Mouse (Mus musculus) gastrocnemius, adult 8-10 months (tissue): ENCODE measurements around the gene Nde1. TPM values are rescaled to one million over a fixed set of nuclear protein-coding genes. Genes with fewer than 3 reads are reported as not detected.
A peak's percentile ranks its signal among the peaks of the same experiment; 100 is the strongest.
"Not testable (repeated sequence)": the region's sequence is repeated elsewhere in the genome, so short reads cannot be mapped to it uniquely, and the experiment has no call there.

Experiments used
- DNase-seq, 2 experiments: peaks; one replicate each; pipeline ENCODE4 v3.0.0; 2022; ENCODE audit warnings: low spot score in 2 of 2
- total RNA-seq, 4 experiments: library from RNA; stranded (reverse); gene quantifications; 2 replicates each; pipeline ENCODE4 v1.2.4; 2022

Gene Nde1
- total RNA-seq, result 10 to 100 TPM; 27.2 to 32.5 (median 28.7) TPM

DNA sequence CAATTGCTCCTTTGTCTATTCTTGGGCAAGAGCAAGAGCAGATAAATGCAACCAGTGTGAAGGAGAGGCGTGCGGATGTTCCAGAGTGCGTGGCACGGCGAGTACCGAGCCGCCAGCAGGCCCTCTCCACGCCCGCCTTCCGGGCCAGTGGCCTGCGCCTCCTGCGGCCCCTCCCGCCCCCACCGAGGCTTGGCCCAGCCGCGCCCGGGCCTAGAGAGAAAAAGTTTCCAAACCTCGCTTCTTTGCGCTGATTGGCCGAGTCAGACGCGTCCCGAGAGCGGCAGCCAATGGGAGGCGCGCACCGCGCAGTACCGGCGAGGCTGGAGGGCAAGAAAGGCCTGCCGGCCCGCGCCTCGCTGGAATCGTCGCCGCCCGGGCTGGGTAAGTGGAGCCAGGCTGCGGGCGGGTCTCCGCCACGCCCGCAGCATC lies at the start of gene Nde1, which contains the start of gene Marf1:
Nde1 (plus strand) TSS at position 288 of the 429 bp plus-strand sequence.
Marf1 (minus strand) TSS at position 364 of the 429 bp plus-strand sequence.
- DNase-seq, result peak; percentile 82 to 90

DNA sequence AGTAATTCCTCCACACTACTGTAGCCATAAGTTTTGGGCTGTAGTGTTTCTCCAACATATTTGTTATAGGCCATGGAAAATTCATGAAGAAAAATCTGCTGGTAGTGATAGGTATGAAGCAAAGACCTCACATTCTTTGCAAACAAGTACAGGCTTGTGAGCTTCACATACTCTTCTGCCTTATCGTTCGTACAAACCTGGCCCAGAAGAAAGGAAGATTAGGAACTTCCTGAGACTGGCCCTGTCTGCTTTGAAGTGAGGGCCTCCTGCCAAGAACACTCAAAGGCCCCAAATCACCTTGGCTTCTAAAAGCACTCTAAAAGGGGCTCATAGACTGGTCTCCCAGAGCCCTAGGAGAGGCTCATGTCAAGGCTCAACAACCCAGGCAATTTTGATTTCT lies 45.8 kb upstream of the Nde1 start:
- DNase-seq, result no peak

DNA sequence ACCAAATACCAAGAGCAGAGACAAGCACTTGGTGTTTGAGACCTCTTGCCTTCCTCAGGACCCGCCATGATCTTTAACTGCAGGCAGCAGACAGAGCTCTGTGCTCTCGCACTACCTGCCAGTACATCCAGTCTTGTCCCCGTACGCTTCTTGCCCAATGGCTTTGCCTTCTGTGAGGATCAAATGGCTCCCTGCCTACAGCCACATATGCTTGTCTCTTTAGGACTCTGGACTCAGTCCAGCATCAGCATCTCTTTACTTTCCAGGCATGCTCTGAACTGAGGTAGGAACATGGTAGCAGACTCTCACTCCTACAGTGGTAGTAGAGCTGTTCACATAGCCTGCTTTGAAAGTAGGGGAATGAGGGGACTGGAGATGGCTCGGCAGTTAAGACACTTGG lies 42.1 kb upstream of the Nde1 start:
- no peak for DNase-seq

DNA sequence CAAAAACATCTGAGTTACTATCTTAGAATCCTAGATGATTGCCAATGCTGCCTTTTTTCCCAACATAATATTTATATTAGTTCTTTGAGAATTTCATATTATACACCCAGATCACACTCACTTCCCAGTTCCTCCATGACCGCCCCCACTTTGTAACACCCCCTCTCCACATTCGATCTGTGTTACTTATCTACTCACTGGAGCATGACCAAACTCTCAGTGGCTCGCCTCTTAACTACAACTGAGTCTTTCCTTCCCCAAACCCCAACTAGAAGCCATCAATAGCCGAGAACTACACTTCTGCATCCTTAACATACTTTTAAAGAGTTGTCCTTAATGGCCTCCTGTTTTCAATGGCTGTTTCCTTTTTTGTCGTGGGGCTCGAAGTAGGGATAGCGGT lies 41.5 kb upstream of the Nde1 start:
- no peak for DNase-seq

DNA sequence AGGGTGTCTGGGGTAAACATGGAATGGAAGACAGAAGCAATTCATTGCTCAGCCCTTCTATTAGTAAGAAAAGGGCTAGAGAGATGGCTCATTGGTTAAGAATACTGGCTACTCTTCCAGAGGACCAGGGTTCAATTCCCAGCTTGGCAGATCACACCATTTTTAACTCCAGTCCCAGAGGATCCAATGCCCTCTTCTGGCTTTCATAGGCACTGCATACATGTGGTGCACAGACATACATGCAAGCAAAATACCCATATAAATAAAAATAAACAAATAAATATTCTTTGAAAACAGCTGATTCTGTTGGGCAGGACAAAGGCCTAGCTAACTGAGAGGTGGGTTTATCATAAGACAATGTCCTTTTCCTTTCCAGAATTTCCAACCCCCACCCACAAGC lies 40.5 kb upstream of the Nde1 start:
- no peak for DNase-seq

DNA sequence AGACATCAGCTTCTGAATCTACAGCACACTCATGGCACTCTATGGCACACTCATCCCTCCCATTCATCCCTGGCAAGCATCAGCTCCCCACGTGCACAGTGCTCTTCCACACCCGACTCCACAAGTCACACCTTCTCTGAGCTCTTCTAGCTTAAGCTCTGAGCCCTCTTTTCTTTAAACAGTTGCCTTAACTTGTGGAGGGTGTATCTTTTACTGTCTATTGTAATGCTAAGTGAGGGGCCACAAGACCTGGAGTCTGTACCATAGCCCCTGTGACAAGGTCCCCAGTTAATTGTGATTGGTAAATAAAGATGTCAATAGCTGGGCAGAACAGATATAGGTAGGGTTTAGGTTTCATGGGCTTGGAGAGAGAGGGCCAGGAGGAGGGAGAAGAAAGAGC lies 39.2 kb upstream of the Nde1 start:
- no peak for DNase-seq

DNA sequence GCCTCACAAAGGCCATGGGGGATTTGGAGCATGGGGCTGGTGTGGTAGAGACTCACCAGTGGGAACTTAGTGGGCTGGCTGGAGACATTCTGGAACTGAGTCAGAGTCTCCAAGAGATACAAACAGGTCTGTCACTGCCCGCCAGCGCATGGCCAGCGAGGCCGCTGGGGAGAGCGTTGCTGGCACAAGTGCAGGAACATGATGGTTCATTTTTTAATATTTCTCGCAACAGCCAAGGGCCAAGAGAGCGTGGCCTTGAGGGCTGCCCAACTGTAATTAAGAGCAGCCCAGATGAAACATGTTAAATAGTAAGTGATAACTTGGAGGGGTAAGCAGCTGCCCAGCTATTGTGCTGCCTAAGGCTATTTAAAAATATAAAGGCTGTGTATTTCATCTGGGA lies 38.4 kb upstream of the Nde1 start:
- DNase-seq, result no peak

DNA sequence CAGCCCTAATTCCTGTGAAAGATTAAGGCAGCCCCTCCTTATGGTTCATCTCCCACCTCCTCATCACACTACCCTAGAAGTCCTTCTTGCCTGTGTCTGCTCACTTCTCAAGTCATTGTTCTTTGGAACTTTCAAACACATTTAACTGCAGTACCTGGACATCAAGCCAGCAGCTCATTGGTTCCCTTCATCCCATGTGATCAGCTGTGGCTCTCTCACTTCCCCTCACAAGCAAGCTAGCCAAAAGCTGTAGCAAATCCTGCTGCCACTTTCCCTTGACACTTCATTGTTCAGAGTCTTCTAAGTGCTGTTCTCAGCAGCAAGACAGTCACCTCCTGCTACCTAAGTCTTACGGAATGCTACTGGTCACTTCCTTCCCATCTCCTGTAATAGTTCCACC lies 37.8 kb upstream of the Nde1 start:
- DNase-seq, result no peak

DNA sequence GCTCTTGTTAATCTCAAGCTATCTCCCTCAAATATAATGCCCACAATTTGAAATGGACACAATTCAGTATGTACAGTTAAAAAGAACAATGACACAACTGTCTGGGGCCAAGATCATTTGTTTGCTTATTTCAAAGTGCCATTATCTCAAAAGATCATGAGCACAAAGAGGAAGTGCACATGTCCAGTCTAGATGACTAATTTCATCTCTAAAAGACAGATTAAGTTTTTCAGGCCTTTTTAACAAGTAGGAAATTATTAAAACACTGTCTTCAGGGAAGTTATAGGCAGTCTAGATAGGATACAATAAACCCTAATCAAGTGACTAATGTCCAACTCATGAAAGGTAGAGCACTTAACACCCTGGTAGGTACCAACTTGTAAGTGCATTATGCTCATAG lies 34.1 kb upstream of the Nde1 start:
- DNase-seq, result no peak

DNA sequence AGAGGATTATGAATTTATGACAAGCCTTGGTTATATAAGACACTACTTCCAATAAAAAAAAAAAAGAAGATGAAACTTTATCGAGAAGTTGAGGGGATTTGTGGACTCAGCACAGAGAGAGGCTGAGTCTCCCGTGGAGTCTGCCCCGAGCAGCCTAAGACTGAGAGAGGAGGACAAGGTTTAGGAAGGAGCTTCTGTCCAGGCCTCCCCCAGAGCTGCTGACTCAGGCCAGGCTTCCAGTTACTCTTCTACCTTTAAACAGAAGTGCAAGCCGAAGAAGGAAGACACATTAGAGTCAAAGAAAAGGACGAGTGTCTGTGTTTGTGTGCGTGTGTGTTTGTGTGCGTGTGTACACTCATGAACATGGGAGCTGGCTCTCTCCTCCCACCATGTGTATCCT lies 32.3 kb upstream of the Nde1 start:
- no peak for DNase-seq

DNA sequence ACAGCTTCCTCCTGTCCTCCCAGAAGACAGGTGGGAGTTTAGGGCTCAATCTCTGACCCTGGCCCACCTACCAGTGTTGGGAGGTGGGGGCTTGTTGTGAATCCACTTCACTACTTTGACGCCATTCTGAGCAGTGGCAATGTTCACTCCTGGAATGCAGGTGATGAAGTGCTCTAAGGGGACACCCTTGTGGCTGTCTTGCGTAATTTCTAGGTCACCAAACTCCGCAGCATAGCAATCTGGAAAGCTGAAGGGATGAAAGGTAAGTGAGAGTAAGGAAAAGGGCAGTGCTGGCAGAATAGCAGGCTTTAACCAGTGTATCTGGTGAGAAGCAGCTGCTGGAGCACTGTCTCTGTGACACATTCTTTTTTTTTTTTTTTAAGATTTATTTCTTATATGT lies 31.7 kb upstream of the Nde1 start:
- DNase-seq, result no peak

DNA sequence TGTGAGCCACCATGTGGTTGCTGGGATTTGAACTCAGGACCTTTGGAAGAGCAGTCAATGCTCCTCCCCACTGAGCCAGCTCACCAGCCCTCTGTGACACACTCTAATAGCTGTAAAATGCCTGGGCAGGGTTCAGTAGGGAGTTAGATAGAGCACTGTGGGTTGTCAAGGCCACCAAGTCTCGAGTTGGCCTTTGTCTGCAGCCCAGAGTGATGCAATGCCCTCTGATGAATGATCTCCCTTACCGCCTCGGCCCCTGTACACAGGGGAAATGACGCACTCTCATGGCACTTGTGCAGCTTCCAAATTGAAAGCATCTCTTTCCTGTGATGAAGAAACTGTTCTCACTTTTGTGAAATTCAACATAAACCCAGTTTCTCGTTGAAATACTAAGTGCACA lies 31.2 kb upstream of the Nde1 start:
- no peak for DNase-seq

DNA sequence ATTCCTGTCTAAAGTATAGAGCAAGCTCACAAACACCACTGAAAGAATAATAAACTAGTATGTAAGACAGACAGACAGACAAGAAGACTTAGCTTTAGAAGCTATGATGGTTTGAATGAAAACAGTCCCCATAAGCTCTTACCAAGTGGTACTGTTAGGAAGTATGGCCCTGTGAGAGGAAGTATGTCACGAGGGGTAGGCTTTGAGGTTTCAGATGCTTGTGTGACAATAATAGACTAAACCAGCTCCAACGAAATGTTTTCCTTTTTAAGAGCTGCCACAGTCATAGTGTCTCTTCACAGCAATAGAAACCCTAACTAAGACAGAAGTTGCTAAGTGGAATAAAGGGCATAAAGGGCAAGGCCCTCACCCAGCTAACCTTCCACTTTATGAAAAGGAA lies 28.1 kb upstream of the Nde1 start:
- no peak for DNase-seq

DNA sequence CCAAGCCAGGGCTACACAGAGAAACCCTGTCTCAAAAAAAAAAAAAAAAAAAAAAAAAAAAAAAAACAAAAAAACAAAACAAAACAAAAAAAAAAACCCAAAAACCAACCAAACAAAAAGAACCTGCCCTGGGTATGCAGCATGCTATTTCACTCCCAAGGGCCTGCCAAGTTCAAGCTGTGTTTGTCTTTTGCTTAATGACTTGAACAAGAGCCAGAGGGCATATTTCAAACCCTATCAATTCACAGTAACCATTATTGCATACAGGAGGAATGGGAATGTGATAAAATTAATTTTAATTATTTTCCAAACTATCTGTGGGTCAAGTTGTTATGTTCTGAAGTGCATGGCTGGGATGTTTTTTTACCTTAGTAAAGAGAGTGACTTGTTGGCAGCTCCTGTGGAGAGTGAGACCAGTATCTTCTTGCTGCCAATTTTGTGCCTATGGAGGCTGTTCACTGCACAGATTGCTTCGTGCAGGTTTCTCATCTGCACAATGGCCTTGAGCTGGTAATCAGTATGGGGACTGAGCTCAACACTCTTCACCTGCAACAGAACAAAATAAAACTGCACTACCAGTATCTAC lies 25.0 kb upstream of the Nde1 start:
- no peak for DNase-seq

DNA sequence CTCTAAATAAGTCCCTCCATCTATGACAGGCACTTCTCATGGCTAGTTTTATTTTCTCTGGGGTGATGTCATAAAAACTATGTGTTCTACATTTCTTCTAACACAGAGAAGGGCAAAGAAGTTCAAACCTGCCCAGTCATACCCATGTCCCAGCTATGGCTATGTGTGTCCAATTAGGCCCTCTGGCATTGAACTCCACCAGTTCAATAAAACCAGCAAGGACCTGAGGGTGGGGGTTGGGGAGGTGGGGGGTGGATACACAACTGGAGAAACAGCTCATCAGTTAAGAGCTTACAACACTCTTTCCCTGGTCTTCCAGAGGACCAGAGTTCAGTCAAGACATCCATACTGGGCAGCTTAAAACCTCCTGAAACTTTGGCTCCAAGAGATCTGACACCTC lies 24.0 kb upstream of the Nde1 start:
- no peak for DNase-seq

DNA sequence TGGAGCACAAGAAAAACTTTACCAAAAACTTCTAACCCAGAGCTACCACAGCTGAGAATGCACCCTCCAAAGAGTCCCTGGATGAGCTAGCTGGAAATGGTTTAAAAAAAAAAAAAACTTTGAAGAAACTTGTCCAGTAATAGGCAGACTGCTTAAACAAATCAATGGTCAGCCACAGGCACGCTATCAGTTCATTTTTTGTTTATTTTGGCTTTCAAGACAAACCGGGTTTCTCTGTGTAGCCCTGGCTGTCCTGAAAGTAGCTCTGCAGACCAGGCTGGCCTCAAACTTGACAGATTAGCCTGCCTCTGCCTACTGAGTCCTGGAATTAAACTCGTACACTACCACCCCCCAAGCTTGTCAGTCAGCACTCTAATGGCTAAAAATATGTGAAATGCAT lies 19.8 kb upstream of the Nde1 start:
- no peak for DNase-seq

DNA sequence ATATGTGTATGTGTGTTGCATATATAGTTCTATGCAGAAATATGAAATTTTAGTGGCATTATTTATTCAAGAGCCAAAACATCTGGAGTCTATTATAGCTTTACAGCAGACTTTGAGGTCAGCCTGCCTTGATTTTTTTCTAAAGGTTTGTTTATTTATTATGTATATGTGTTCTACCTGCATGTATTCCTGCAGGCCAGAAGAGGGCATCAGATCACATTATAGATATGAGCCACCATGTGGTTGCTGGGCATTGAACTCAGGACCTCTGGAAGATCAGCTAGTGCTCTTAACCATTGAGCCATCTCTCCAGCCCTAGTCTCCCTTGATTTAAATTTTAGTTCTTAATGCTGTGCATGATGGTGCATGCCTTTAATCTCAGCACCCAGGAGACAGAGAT lies 15.4 kb upstream of the Nde1 start:
- DNase-seq, result no peak

DNA sequence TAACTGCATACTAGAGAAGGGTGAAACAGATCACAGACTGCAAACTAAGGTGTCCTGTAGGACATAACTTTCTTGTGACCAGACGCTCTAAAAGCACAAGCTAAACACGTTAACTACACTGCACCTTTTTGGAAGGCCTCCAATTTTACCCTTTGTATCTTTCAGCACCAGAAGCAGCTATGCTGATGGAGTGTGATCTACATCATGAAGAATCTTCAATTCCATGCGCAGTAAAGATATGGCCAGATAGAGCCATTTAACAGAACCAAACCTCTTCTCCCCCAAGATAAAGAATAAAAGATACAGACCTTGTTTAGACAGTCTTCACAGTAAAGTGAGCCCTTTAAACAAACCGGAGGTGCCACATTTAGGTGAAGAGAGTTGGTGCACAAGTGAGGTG lies 11.4 kb upstream of the Nde1 start:
- no peak for DNase-seq

DNA sequence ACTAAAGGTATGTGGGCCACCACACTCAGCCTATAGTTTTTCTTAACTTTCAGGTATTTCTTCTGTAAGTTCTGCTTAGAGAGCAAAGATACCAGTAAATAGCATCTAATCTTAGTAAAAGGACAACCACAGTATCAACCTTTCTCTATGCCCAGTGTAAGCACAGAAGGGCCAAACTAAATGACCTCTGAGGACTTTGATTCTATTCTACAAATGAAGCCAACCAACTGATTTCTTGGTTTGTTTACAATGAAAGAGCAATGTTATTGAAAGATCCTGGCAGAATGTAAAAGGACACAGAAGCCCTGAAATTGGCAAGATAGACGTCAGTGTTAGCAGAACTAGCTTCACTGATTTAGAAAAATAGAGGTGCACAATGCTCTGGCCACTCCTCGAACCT lies 7.4 kb upstream of the Nde1 start:
- DNase-seq, result not testable (repeated sequence)

DNA sequence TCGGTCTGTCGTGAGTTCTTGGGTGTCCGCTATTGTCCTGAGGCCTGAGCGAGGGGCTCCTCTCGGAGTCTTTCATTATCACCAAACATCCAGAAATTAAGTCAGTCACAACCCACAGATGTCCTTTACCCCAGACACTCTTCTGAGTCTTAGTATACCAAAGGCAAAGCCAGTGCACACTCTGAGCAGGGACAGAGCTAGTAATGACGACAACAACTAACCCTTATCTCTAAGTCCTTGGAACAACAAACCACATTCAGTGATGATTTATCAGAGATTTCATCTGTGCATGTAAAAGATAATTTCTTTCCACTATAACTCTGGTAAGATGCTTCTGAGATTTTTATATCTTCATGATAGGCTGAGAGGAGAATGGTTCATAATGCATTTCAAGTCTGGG lies 6.8 kb upstream of the Nde1 start:
- no peak for DNase-seq

DNA sequence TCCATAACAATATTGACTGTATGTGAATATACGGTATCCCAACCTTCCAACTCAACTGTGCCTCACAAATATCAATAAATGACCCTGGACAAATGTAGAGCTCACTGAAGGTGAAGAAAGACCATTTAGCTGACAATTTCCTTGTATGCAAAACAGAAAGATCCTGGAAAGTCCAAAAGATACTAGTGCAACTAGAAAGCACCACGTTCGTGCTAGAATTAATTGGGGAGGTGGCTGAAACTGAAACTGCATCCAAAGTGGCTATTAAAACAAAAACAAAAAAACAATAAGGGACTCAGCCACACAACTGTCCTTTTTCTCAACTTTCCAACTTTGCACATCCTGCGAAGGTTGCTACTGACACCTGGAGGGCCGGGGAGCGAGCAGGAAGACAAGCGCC lies 4.5 kb upstream of the Nde1 start:
- no peak for DNase-seq

DNA sequence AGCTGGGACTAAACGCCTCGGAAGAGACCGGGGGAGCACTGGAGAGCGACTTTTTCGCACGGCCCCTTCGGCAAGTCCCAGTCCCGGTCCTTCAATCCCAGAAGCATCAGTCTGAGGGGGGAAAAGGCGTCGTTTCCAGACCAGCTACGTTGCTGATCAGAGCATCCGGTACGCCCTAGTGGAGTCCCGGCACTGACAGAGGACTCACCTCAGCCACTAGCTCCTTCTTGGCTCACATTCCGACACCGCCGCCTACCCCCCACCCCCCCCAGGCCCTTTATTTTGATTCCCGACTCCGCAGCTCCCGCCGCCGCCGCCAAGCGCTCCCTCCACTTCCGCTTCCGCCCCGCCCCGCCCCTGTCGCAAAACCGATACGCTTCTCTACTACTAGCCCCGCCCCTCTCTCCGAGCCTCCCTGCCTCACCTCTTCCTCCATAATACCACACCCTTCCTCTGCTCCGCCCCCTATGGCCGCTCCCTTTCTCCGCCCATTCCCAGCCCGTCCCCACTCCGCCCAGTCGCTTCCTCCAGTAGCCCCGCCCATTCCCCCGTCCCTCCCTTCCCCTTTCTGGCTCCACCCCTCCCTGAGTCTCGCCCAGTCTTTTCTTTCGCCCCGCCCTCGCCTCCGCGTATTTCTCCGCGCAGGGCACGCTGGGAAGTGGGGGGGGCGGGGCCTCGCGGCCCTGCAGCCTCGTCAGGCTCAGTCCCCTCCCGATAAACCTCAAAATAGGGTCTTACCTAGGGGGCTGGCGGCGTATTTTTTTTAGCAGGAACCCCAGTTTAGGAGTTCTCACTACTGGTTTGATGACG lies 3.9 kb upstream of the Nde1 start:
- peak; percentile 99 for DNase-seq

DNA sequence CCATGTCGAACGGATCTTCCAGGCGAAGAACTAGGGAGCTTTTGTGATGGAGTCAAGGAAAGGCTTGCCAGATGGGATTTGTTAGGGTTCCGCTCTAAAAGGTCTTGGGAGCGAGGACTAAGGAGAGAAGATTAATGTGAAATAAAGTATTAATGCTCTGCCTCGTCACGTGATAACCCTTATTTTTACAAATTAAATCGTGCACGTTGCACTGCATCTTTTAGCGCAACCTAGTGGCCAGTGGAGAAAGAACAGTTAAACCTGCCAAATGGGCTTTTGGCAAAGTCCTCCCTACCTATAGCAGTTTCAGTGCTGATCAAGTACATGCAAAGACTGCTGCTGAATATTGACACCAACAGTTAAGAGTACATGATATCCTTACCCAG lies 3.3 kb upstream of the Nde1 start:
- DNase-seq, result peak; percentile 54 to 60
